Comparison of ENCODE assay signal across 8 mouse cellular contexts in the genomic region with DNA sequence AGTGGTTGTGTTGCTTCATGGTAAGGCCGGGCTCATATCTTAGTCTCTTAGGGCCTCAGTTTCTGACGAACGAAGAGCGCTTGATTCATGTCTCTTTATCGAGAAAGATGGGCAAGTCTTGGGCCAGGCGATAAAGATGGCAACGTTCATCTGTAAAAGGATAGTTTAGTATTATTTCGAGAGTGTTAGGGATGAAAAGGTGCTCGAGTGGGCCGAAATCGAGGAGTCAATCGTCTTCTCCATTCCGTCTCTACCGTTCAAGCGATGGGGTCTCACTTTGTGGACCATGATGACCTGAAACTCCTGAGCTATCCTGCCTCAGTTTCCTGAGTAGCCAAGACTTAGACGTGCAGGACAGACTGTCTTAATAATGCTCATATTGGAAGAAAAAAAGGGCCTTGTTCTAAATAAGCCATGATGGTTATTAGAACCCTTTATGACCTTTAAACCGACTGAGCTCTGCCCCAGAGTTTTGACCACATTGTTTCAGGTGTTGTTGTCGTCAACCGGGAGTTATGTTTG. TPM values are rescaled to one million over a fixed set of nuclear protein-coding genes. Genes with fewer than 3 reads are reported as not detected.
DNase-seq lines count a peak whose midpoint lies in the region; ATAC-seq lines count a peak whose summit lies in the region.

No protein-coding gene starts in this region.

- H3K4me2 ChIP-seq in neural tube, embryonic 11.5 days (ENCODE audit: low read depth), result peak overlapping the region; percentile 86
- peak overlapping the region; percentile 84 for H3K4me2 ChIP-seq in limb, embryonic 13.5 days (replicated peaks)
- peak overlapping the region; percentile 80 for H3K4me2 ChIP-seq in stomach, embryonic 15.5 days

- H3K27me3 ChIP-seq in neural tube, embryonic 11.5 days (ENCODE audit: control insufficient read depth, insufficient read depth, low read length), result no peaks in the 10 kb centered on the region
- peaks cover 2% of the 10 kb centered on the region; the same call in 1 of the 2 replicates for H3K27me3 ChIP-seq in erythroblast, embryonic 14.5 days (ENCODE audit: control insufficient read depth)
- H3K27me3 ChIP-seq in limb, embryonic 13.5 days, result no peaks in the 10 kb centered on the region
- H3K27me3 ChIP-seq in stomach, embryonic 15.5 days (replicated peaks), result no peaks in the 10 kb centered on the region

- WGBS in neural tube, embryonic 11.5 days, result 6% methylated on average over 19 of the region's 19 CpGs
- WGBS in limb, embryonic 13.5 days, result 4% methylated on average over 19 of the region's 19 CpGs
- 5% methylated on average over 19 of the region's 19 CpGs for WGBS in stomach, embryonic 15.5 days

- ATAC-seq in neural tube, embryonic 11.5 days (ENCODE audit: insufficient read depth, low FRiP score, low TSS enrichment), result no peak
- ATAC-seq in limb, embryonic 13.5 days (ENCODE audit: low FRiP score, low read depth), result no peak
- no peak for ATAC-seq in stomach, embryonic 15.5 days (ENCODE audit: insufficient read depth, low FRiP score, low read depth)

- DNase-seq in neural tube, embryonic 11.5 days (ENCODE audit: low spot score), result no peak
- no peak for DNase-seq in neural tube, embryonic 10.5 days (ENCODE audit: extremely low spot score, low spot score)
- DNase-seq in kidney, adult 8-10 months, result no peak
- DNase-seq in urinary bladder, postnatal 36 days (ENCODE audit: low spot score in 2 of 2), result no peak
- no peak for DNase-seq in ovary, postnatal 36 days (ENCODE audit: low spot score)

- H3K36me3 ChIP-seq in neural tube, embryonic 11.5 days (ENCODE audit: control insufficient read depth, insufficient read depth, low read length), result no peaks in the 10 kb centered on the region
- H3K36me3 ChIP-seq in erythroblast, embryonic 14.5 days (ENCODE audit: control insufficient read depth), result no peaks in the 10 kb centered on the region; the same call in 1 of the 2 replicates
- H3K36me3 ChIP-seq in limb, embryonic 13.5 days, result no peaks in the 10 kb centered on the region
- no peaks in the 10 kb centered on the region for H3K36me3 ChIP-seq in stomach, embryonic 15.5 days

- H3K9me3 ChIP-seq in neural tube, embryonic 11.5 days (ENCODE audit: control insufficient read depth, low read length), result no peaks in the 10 kb centered on the region
- no peaks in the 10 kb centered on the region for H3K9me3 ChIP-seq in erythroblast, embryonic 14.5 days (ENCODE audit: control insufficient read depth, low read length)
- H3K9me3 ChIP-seq in limb, embryonic 13.5 days, result no peaks in the 10 kb centered on the region
- H3K9me3 ChIP-seq in stomach, embryonic 15.5 days, result no peaks in the 10 kb centered on the region

- H3K9ac ChIP-seq in neural tube, embryonic 11.5 days (ENCODE audit: low read length), result peak overlapping the region; percentile 95
- H3K9ac ChIP-seq in limb, embryonic 13.5 days, result peak overlapping the region; percentile 93
- peak overlapping the region; percentile 92 for H3K9ac ChIP-seq in stomach, embryonic 15.5 days

- peaks cover 12% of the 10 kb centered on the region for H3K4me1 ChIP-seq in neural tube, embryonic 11.5 days (ENCODE audit: control insufficient read depth, insufficient read depth, low read length)
- peaks cover 37% of the 10 kb centered on the region for H3K4me1 ChIP-seq in erythroblast, embryonic 14.5 days (ENCODE audit: control insufficient read depth)
- H3K4me1 ChIP-seq in limb, embryonic 13.5 days, result peaks cover 21% of the 10 kb centered on the region
- H3K4me1 ChIP-seq in stomach, embryonic 15.5 days, result peaks cover 8% of the 10 kb centered on the region; the same call in 1 of the 2 replicates

- H3K27ac ChIP-seq in neural tube, embryonic 11.5 days (ENCODE audit: low read depth, low read length), result no peak overlapping the region
- H3K27ac ChIP-seq in limb, embryonic 13.5 days, result peak overlapping the region; percentile 78; the same call in 1 of the 2 replicates
- peak overlapping the region; percentile 67; the same call in 1 of the 2 replicates for H3K27ac ChIP-seq in stomach, embryonic 15.5 days

- H3K4me3 ChIP-seq in neural tube, embryonic 11.5 days (ENCODE audit: low read depth, low read length), result peak overlapping the region; percentile 98
- H3K4me3 ChIP-seq in erythroblast, embryonic 14.5 days (replicated peaks), result peak overlapping the region; percentile 92
- H3K4me3 ChIP-seq in limb, embryonic 13.5 days, result peak overlapping the region; percentile 94
- H3K4me3 ChIP-seq in stomach, embryonic 15.5 days (replicated peaks), result peak overlapping the region; percentile 91

RNA-seq across cellular contexts. Expression of gene Rabep1, which starts 0.9 kb away (rescaled TPM):
- 39.3 and 40.7 TPM in 2 replicates for polyA plus RNA-seq in neural tube, embryonic 11.5 days (2014; fragmentation: Nextera tagmentation; extraction: Ambion mirVana)
- polyA plus RNA-seq in erythroblast, embryonic 14.5 days (2012), result 0.37 and 0.42 TPM in 2 replicates
- 38.5 and 39.7 TPM in 2 replicates for polyA plus RNA-seq in limb, embryonic 13.5 days (2015; fragmentation: Nextera tagmentation; extraction: Ambion mirVana)
- 36.8 and 41.1 TPM in 2 replicates for polyA plus RNA-seq in stomach, embryonic 15.5 days (2015; fragmentation: Nextera tagmentation; extraction: Ambion mirVana)

RNA-seq across cellular contexts. Expression of gene Scimp, which starts 33.1 kb away (rescaled TPM):
- 0.29 TPM in 1 of 2 replicates, not detected in the other for polyA plus RNA-seq in neural tube, embryonic 11.5 days (2014; fragmentation: Nextera tagmentation; extraction: Ambion mirVana)
- not detected in 2 replicates for polyA plus RNA-seq in erythroblast, embryonic 14.5 days (2012)
- 0.22 and 0.23 TPM in 2 replicates for polyA plus RNA-seq in limb, embryonic 13.5 days (2015; fragmentation: Nextera tagmentation; extraction: Ambion mirVana)
- 0.35 and 0.61 TPM in 2 replicates for polyA plus RNA-seq in stomach, embryonic 15.5 days (2015; fragmentation: Nextera tagmentation; extraction: Ambion mirVana)

Comparison
In these comparisons a context has a peak if more than half of its experiments do, and no peak if none do; other contexts are left out.
1. RNA of gene Rabep1, which starts 0.9 kb away (polyA plus RNA-seq): 36.8 to 41.1 TPM in stomach, embryonic 15.5 days, 39.3 to 40.7 TPM in neural tube, embryonic 11.5 days and 38.5 to 39.7 TPM in limb, embryonic 13.5 days; 0.37 to 0.42 TPM in erythroblast, embryonic 14.5 days; every median in the first group is over 10 times any median in the second.
2. Peak in every context shown above with its lines, with median percentiles within 50 percentile points of each other: H3K4me2 ChIP-seq, H3K4me3 ChIP-seq and H3K9ac ChIP-seq.